Mouse (Mus musculus) adrenal gland, adult 18-20 months (tissue): ENCODE results near the gene Rab25. TPM values are rescaled to one million over a fixed set of nuclear protein-coding genes. Genes with fewer than 3 reads are reported as not detected.

Source experiments
- microRNA-seq, 2 experiments: library from miRNA; unstranded; fragments of <30 nt; microRNA quantifications; one replicate each; pipeline ENCODE4 v1.2.0; 2021; ENCODE audit warnings: borderline number of aligned reads in 2 of 2
- total RNA-seq, 2 experiments: library from RNA; stranded (reverse); gene quantifications; 1 replicate in 1 of 2; 2 replicates in 1 of 2; pipeline ENCODE4 v1.2.3; 2021

Rab25 gene
- total RNA-seq, 2 experiments from 2014 or later: not detected

Small RNA genes within 50 kb of the gene (microRNA-seq; reads per million reads assigned to microRNA genes)
- gene Mir1905: 0 reads per million in 2 experiments

Other genes starting within 250 kb of the Rab25 start
- 100 to 1,000 TPM; 183 to 220 TPM for gene Glmp, start 223.3 kb downstream of the Rab25 start, total RNA-seq
- gene Tmem79, start 212.2 kb downstream of the Rab25 start, total RNA-seq: 10 to 100 TPM; 10.3 to 37.6 TPM
- gene Smg5, start 212.0 kb downstream of the Rab25 start, total RNA-seq: 10 to 100 TPM; 43.3 to 46.0 TPM
- 1 to 10 TPM; 2.1 to 3.2 TPM for gene Paqr6, start 183.7 kb downstream of the Rab25 start, total RNA-seq
- 1 to 10 TPM in 1 of 2 experiments, not detected in 1; 1.5 TPM for gene Bglap3, start 175.6 kb downstream of the Rab25 start, total RNA-seq
- under 1 TPM in 1 of 2 experiments, not detected in 1; 0.76 TPM for gene Bglap2, start 169.6 kb downstream of the Rab25 start, total RNA-seq
- 1 to 10 TPM in 1 of 2 experiments, not detected in 1; 2.7 TPM for gene Bglap, start 163.8 kb downstream of the Rab25 start, total RNA-seq
- gene Pmf1, start 138.0 kb downstream of the Rab25 start, total RNA-seq: 10 to 100 TPM; 26.5 to 35.5 TPM
- 10 to 100 TPM; 56.0 to 66.6 TPM for gene Slc25a44, start 123.2 kb downstream of the Rab25 start, total RNA-seq
- gene Sema4a, start 87.1 kb downstream of the Rab25 start, total RNA-seq: 10 to 100 TPM; 12.6 to 23.6 TPM
- 100 to 1,000 TPM; 106 to 137 TPM for gene Lmna, start 38.3 kb downstream of the Rab25 start, total RNA-seq
- gene Mex3a, start 15.9 kb downstream of the Rab25 start, total RNA-seq: 1 to 10 TPM; 2.6 to 3.3 TPM
- gene Lamtor2, start 4.8 kb upstream of the Rab25 start, total RNA-seq: 100 to 1,000 TPM; 156 to 164 TPM
- gene Ubqln4, start 5.5 kb upstream of the Rab25 start, total RNA-seq: 10 to 100 TPM; 72.9 to 96.6 TPM
- 100 to 1,000 TPM; 145 to 198 TPM for gene Ssr2, start 27.6 kb upstream of the Rab25 start, total RNA-seq
- gene Arhgef2, start 57.7 kb upstream of the Rab25 start, total RNA-seq: 10 to 100 TPM; 19.4 to 27.0 TPM
- gene Rxfp4, start 104.8 kb upstream of the Rab25 start, total RNA-seq: not detected
- gene Khdc4, start 137.5 kb upstream of the Rab25 start, total RNA-seq: 10 to 100 TPM; 65.1 to 67.4 TPM
- 10 to 100 TPM; 52.2 to 59.9 TPM for gene Rit1, start 168.5 kb upstream of the Rab25 start, total RNA-seq
- 1 to 10 TPM; 8.3 to 10.0 TPM for gene Syt11, start 226.9 kb upstream of the Rab25 start, total RNA-seq